Mouse (Mus musculus): ENCODE measurements around the gene Cuta.
A peak's percentile ranks its signal among the peaks of the same experiment; 100 is the strongest.

Cuta gene

GRCm38 (mm10) chr17:26886047-26886749 lies 53.2 kb downstream of the Cuta start:
- DNase-seq (ENCODE audit: low spot score in 2 of 2): peak; percentile 51 to 84

- peak in 1 of 2 experiments; percentile 65 for DNase-seq (ENCODE audit: low spot score in 2 of 2)
Measured at GRCm38 (mm10) chr17:26884995-26885926, 54.1 kb downstream of the Cuta start.
